15 mouse cellular contexts compared by ENCODE assay signal in the genomic region with DNA sequence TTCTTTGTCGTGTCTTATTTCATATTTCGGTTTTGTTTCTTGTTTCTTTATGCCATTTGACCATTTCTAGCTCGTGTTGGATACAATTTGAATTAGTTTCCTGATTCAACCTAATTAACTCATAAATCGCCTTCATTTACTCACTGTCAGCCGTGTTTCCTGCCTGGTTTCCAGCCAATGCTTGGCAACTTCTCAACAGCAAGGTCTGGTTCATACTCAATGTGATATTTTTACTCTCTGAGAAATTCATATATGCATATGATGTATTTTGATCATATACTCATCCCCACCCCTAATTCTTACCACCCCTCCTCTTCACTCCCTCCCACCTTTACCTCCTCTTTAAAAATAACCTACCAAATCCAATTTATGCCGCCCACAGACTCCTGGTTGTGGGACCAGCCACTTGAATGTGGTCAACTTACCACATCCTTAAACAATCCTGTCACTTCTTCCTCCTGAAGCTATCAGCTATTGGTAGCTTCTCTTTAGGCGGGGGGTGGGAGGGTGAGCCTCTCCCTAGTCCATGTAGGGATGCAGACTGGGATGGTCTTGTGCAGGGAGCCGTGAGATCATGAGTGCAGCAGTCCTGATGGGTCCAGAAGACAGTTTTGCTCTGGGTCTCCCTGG.
DNase-seq lines count a peak whose midpoint lies in the region; ATAC-seq and TF ChIP-seq lines count a peak whose summit lies in the region.
"Had no signal": no experiment of that assay in that cellular context is flagged by ENCODE, and none has a peak within 500 bp of the region (broad histone marks: within the 10 kb centered on the region; RNA-seq: fewer than 3 reads in every experiment).

No protein-coding gene starts in this region.

- peaks cover 22% of the 10 kb centered on the region for H3K4me1 ChIP-seq in heart, embryonic 11.5 days (ENCODE audit: control insufficient read depth, insufficient read depth, low read length)
- peaks cover 13% of the 10 kb centered on the region for H3K4me1 ChIP-seq in kidney, postnatal 0 days (replicated peaks; ENCODE audit: insufficient read depth, low read length)
- H3K4me1 ChIP-seq: forebrain, embryonic 10.5 days had no signal

- H3K9ac ChIP-seq in heart, embryonic 11.5 days (ENCODE audit: low read depth, low read length) = no peak overlapping the region
- H3K9ac ChIP-seq in kidney, postnatal 0 days (ENCODE audit: low read depth, low read length) = no peak overlapping the region
- H3K9ac ChIP-seq: limb, embryonic 13.5 days had no signal

- ATAC-seq in heart, embryonic 11.5 days (replicated peaks; ENCODE audit: insufficient number of reproducible peaks, low FRiP score, low TSS enrichment) = no peak
- ATAC-seq in common myeloid progenitor, adult 5-6 weeks (replicated peaks; ENCODE audit: low read depth, poor library complexity, severe bottlenecking) = peak; percentile 96
- ATAC-seq in kidney, postnatal 0 days (replicated peaks; ENCODE audit: low FRiP score, low read depth) = no peak
- ATAC-seq: midbrain, embryonic 16.5 days; Patski had no signal

- H3K9me3 ChIP-seq in heart, embryonic 11.5 days (replicated peaks; ENCODE audit: control insufficient read depth, low read length) = no peaks in the 10 kb centered on the region
- no peaks in the 10 kb centered on the region for H3K9me3 ChIP-seq in kidney, postnatal 0 days (replicated peaks; ENCODE audit: low read length)
- H3K9me3 ChIP-seq: forebrain, embryonic 10.5 days; limb, embryonic 13.5 days had no signal

- 78% methylated on average over 8 of the region's 8 CpGs for WGBS in heart, embryonic 11.5 days (ENCODE audit: insufficient replicate concordance)
- WGBS in kidney, postnatal 0 days = 57% methylated on average over 8 of the region's 8 CpGs

- DNase-seq in heart, postnatal 14 days = no peak
- peak; percentile 55 for DNase-seq in left cerebral cortex, postnatal 4 days
- no peak for DNase-seq in left cerebral cortex, postnatal 10 days (ENCODE audit: extremely low spot score in 1 of 2, low spot score in 2 of 2)
- DNase-seq in kidney, postnatal 0 days (ENCODE audit: low spot score) = peak; percentile 68
- no peak for DNase-seq in thymus, postnatal 10 days (ENCODE audit: low spot score in 2 of 2)
- DNase-seq in thymus, postnatal 36 days = no peak
- DNase-seq: adrenal gland, adult 8-10 months; gastrocnemius, adult 2 months had no signal

- TF ChIP-seq CTCF in kidney, postnatal 0 days (IDR thresholded peaks at IDR 0.05; ENCODE audit: low read depth) = no peak

- intact Hi-C loops in heart, postnatal 14 days (cut with DNase I) = no loop called here
- intact Hi-C loops in left cerebral cortex, postnatal 4 days (cut with DNase I) = no loop called here
- intact Hi-C loops in left cerebral cortex, postnatal 10 days (cut with DNase I) = no loop called here

- H3K27ac ChIP-seq in heart, embryonic 11.5 days (ENCODE audit: low read depth, low read length) = peak overlapping the region; percentile 71; the same call in 1 of the 2 replicates
- no peak overlapping the region; the same call in 1 of the 2 replicates for H3K27ac ChIP-seq in kidney, postnatal 0 days
- H3K27ac ChIP-seq: forebrain, embryonic 10.5 days; gastrocnemius, adult 2 months; limb, embryonic 13.5 days; stomach, postnatal 0 days had no signal

- no peak overlapping the region for H3K4me2 ChIP-seq in heart, embryonic 11.5 days
- H3K4me2 ChIP-seq in kidney, postnatal 0 days (ENCODE audit: low read length) = no peak overlapping the region
- H3K4me2 ChIP-seq: limb, embryonic 13.5 days had no signal

- H3K27me3 ChIP-seq in heart, embryonic 11.5 days (ENCODE audit: control insufficient read depth, insufficient read depth, low read length) = no peaks in the 10 kb centered on the region
- H3K27me3 ChIP-seq in kidney, postnatal 0 days (ENCODE audit: insufficient read depth, low read length) = no peaks in the 10 kb centered on the region
- H3K27me3 ChIP-seq: limb, embryonic 13.5 days; Patski had no signal

- no peak overlapping the region for H3K4me3 ChIP-seq in heart, embryonic 11.5 days (ENCODE audit: low read depth, low read length)
- H3K4me3 ChIP-seq in kidney, postnatal 0 days (replicated peaks; ENCODE audit: low read depth, low read length) = no peak overlapping the region
- H3K4me3 ChIP-seq: forebrain, embryonic 10.5 days; gastrocnemius, adult 2 months; limb, embryonic 13.5 days had no signal

- no peaks in the 10 kb centered on the region for H3K36me3 ChIP-seq in heart, embryonic 11.5 days (ENCODE audit: control insufficient read depth, insufficient read depth, low read length)
- no peaks in the 10 kb centered on the region for H3K36me3 ChIP-seq in kidney, postnatal 0 days (ENCODE audit: insufficient read depth, low read length)
- H3K36me3 ChIP-seq: forebrain, embryonic 10.5 days; limb, embryonic 13.5 days had no signal

Comparison
In these comparisons a context has a peak if more than half of its experiments do, and no peak if none do; other contexts are left out.
1. DNase-seq: peak in left cerebral cortex, postnatal 4 days (single experiment) and kidney, postnatal 0 days (single experiment); none in heart, postnatal 14 days (0 of 2), left cerebral cortex, postnatal 10 days (0 of 2), thymus, postnatal 10 days (0 of 2) and thymus, postnatal 36 days (0 of 2).